ENCODE assay signal across 28 mouse cellular contexts in the genomic region with DNA sequence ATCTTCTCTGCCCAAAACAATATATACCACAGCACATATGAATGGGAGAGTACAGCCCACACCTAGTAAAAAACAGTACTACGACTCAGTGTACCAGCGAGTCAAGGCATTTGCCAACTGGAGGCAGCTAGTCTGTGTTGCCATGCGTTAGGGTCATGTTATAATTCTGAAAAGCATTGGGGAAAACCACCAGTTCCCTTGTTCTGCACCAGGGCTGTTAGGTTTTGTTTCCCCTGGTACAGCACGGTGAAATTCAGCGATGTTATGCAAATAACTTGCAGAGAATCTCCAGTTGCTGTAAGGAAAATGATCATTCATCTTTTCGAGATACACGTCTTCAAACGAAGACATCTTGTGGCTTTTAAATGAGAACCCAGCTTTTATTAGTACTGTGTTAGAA. TPM values are rescaled to one million over a fixed set of nuclear protein-coding genes. Genes with fewer than 3 reads are reported as not detected.
DNase-seq lines count a peak whose midpoint lies in the region; TF ChIP-seq lines count a peak whose summit lies in the region.
"Had no signal": no experiment of that assay in that cellular context is flagged by ENCODE, and none has a peak within 500 bp of the region (broad histone marks: within the 10 kb centered on the region; RNA-seq: fewer than 3 reads in every experiment).

No protein-coding gene starts in this region.

- no peak for TF ChIP-seq CTCF in liver, adult 2 months (IDR thresholded peaks at IDR 0.05; ENCODE audit: low read depth, low read length)
- no peak for TF ChIP-seq CTCF in CH12.LX (conservative IDR thresholded peaks at IDR 0.05 in 1 of 2, IDR thresholded peaks at IDR 0.05 in 1 of 2; ENCODE audit: low read depth in 2 of 2, low read length in 2 of 2)

- TF ChIP-seq EP300 in CH12.LX (IDR thresholded peaks at IDR 0.05; ENCODE audit: low read length), result peak; percentile 70

- in situ Hi-C loops in CH12.LX (cut with MboI; ENCODE audit: low pct_ligation_motif_present, low pct_unique_long_range_greater_than_20kb, low sequenced_read_pairs), result no loop called here

- H3K4me1 ChIP-seq in liver, adult 2 months (ENCODE audit: control insufficient read depth, insufficient read depth, low read length), result peaks cover 33% of the 10 kb centered on the region
- peaks cover 7 to 68% of the 10 kb centered on the region in 2 experiments for H3K4me1 ChIP-seq in CH12.LX (ENCODE audit: control insufficient read depth in 1 of 2, insufficient read depth in 2 of 2)
- H3K4me1 ChIP-seq: embryonic facial prominence, embryonic 10.5 days; embryonic facial prominence, embryonic 12.5 days; forebrain, embryonic 13.5 days; forebrain, embryonic 15.5 days had no signal

- H3K36me3 ChIP-seq in liver, adult 2 months (ENCODE audit: control insufficient read depth, insufficient read depth, low read length), result peaks cover 5% of the 10 kb centered on the region
- H3K36me3 ChIP-seq in CH12.LX (replicated peaks in 1 of 2; ENCODE audit: control insufficient read depth in 1 of 2, insufficient read depth in 1 of 2, low read length in 1 of 2), result peaks cover 17 to 28% of the 10 kb centered on the region in 2 experiments

- no peaks in the 10 kb centered on the region for H3K79me2 ChIP-seq in liver, adult 2 months (ENCODE audit: control insufficient read depth, insufficient read depth, low read length)
- no peaks in the 10 kb centered on the region for H3K79me2 ChIP-seq in CH12.LX (replicated peaks; ENCODE audit: control insufficient read depth, extremely low read depth, insufficient read depth, poor library complexity, severe bottlenecking)

- peak overlapping the region; percentile 82 for H3K27ac ChIP-seq in liver, adult 2 months (replicated peaks; ENCODE audit: insufficient read depth, low read depth, low read length)
- H3K27ac ChIP-seq in CH12.LX (ENCODE audit: insufficient read depth, low read depth), result peak overlapping the region; percentile 70
- H3K27ac ChIP-seq: embryonic facial prominence, embryonic 10.5 days; embryonic facial prominence, embryonic 12.5 days; forebrain, embryonic 13.5 days; forebrain, embryonic 15.5 days had no signal

- H3K4me3 ChIP-seq in liver, adult 2 months (ENCODE audit: insufficient read depth, low read depth, low read length), result no peak overlapping the region
- H3K4me3 ChIP-seq in CH12.LX (replicated peaks in 1 of 3; ENCODE audit: low read depth in 2 of 3, low read length in 2 of 3, poor library complexity in 1 of 3), result no peak overlapping the region
- H3K4me3 ChIP-seq: embryonic facial prominence, embryonic 10.5 days; embryonic facial prominence, embryonic 12.5 days; forebrain, embryonic 13.5 days; forebrain, embryonic 15.5 days had no signal

- peak overlapping the region; percentile 87; the same call in 1 of the 2 replicates for H3K4me2 ChIP-seq in CH12.LX (ENCODE audit: insufficient read depth, low read depth, poor library complexity, severe bottlenecking)
- H3K4me2 ChIP-seq: embryonic facial prominence, embryonic 12.5 days; forebrain, embryonic 13.5 days; forebrain, embryonic 15.5 days had no signal

- TF ChIP-seq RAD21 in CH12.LX (IDR thresholded peaks at IDR 0.05; ENCODE audit: low read depth, low read length), result no peak

- no peak for DNase-seq in liver, adult 2 months (ENCODE audit: extremely low read depth, low read depth, low spot score)
- DNase-seq in liver, result no peak
- peak; percentile 53 for DNase-seq in A20 (ENCODE audit: low read depth, low spot score)
- peak; percentile 82 for DNase-seq in CH12.LX (ENCODE audit: extremely low read depth)
- DNase-seq in spleen, postnatal 4 days (ENCODE audit: low spot score in 2 of 2), result no peak
- no peak for DNase-seq in embryo, embryonic 10 days (ENCODE audit: low spot score)
- DNase-seq: adrenal gland, adult 2 months; adrenal gland, postnatal 10 days; adrenal gland, postnatal 25 days; B cell, adult 2 months; cerebellum, adult 11 months; cerebellum, adult 18-20 months; cerebellum, adult 8-10 months; cerebellum, adult 9-11 months; cerebellum, postnatal 14 days; cerebellum, postnatal 36 days; forebrain, postnatal 0 days had no signal

- H3K27me3 ChIP-seq in liver, adult 2 months (ENCODE audit: control insufficient read depth, insufficient read depth, low read length), result no peaks in the 10 kb centered on the region
- no peaks in the 10 kb centered on the region for H3K27me3 ChIP-seq in CH12.LX (replicated peaks)
- H3K27me3 ChIP-seq: embryonic facial prominence, embryonic 12.5 days; forebrain, embryonic 13.5 days; forebrain, embryonic 15.5 days had no signal

- no peaks in the 10 kb centered on the region for H3K9me3 ChIP-seq in CH12.LX (replicated peaks; ENCODE audit: low read length)
- H3K9me3 ChIP-seq: embryonic facial prominence, embryonic 10.5 days; embryonic facial prominence, embryonic 12.5 days; forebrain, embryonic 13.5 days; forebrain, embryonic 15.5 days had no signal

- dilution Hi-C loops in CH12.LX (cut with MboI; ENCODE audit: extremely low pct_ligation_motif_present, extremely low pct_unique_long_range_greater_than_20kb, low sequenced_read_pairs), result no loop called here

- no peak for TF ChIP-seq POLR2A in liver, adult 2 months (IDR thresholded peaks at IDR 0.05; ENCODE audit: extremely low read depth, insufficient read depth, low read length)
- TF ChIP-seq POLR2A in CH12.LX (IDR thresholded peaks at IDR 0.05; ENCODE audit: low read depth, low read length), result peak; percentile 43; the same call in 1 of the 2 replicates

- WGBS in liver, adult 2 months, result 79% methylated on average over 8 of the region's 8 CpGs

- H3K9ac ChIP-seq in liver, adult 2 months (ENCODE audit: low read depth, low read length), result no peak overlapping the region
- H3K9ac ChIP-seq in CH12.LX (ENCODE audit: insufficient read depth, low read depth), result peak overlapping the region; percentile 53; the same call in 1 of the 2 replicates
- H3K9ac ChIP-seq: embryonic facial prominence, embryonic 12.5 days; forebrain, embryonic 13.5 days; forebrain, embryonic 15.5 days; forebrain, postnatal 0 days had no signal

TF ChIP-seq in CH12.LX, 34 proteins besides CTCF, POLR2A, EP300 and RAD21:
- peak; percentile 32; the same call in 1 of the 2 replicates for TF ChIP-seq MXI1 (IDR thresholded peaks at IDR 0.05; ENCODE audit: low read depth, low read length)
- TF ChIP-seq MEF2A (IDR thresholded peaks at IDR 0.05; ENCODE audit: borderline replicate concordance, low read depth, low read length), result 0 out of 2 replicates have a peak, but pooled peaks have one; percentile 12
- TF ChIP-seq CHD2 (IDR thresholded peaks at IDR 0.05; ENCODE audit: low read length), result peak; percentile 57
- TF ChIP-seq TBP (conservative IDR thresholded peaks at IDR 0.05; ENCODE audit: low read depth, low read length), result peak; percentile 56; the same call in 1 of the 2 replicates
- TF ChIP-seq IRF4 (IDR thresholded peaks at IDR 0.05; ENCODE audit: low read depth, low read length), result peak; percentile 45; the same call in 1 of the 2 replicates
- TF ChIP-seq MYC (IDR thresholded peaks at IDR 0.05; ENCODE audit: low read depth, low read length), result peak; percentile 89
- peak; percentile 51; the same call in 1 of the 2 replicates for TF ChIP-seq TCF12 (IDR thresholded peaks at IDR 0.05; ENCODE audit: low read depth, low read length)
- no peak; the same call in 1 of the 2 replicates for TF ChIP-seq CHD1 (IDR thresholded peaks at IDR 0.05; ENCODE audit: low read depth, low read length)
- no peak for TF ChIP-seq ZNF384 (IDR thresholded peaks at IDR 0.05; ENCODE audit: low read depth, low read length)

RNA-seq across cellular contexts. Expression of gene D930007J09Rik, which starts 22.9 kb away (rescaled TPM):
- total RNA-seq in liver, adult 2 months (2014; rRNA removed), result not detected in 2 replicates
- 0.60 TPM in 1 of 2 replicates, not detected in the other for polyA plus RNA-seq in liver, adult 2 months (2012; rRNA removed)
- 14.4 and 14.6 TPM in 2 replicates for total RNA-seq in CH12.LX (2012; rRNA removed)
- not detected in 2 replicates for total RNA-seq in CH12.LX (2014; rRNA removed)
- not detected in 2 replicates for polyA plus RNA-seq in CH12.LX (2012; ENCODE audit: insufficient read length, low read depth)
- total RNA-seq: adrenal gland, adult 2 months; adrenal gland, postnatal 10 days; adrenal gland, postnatal 25 days; adrenal gland, postnatal 4 days; common myeloid progenitor, adult 5-6 weeks; forebrain, postnatal 0 days had no signal
- polyA plus RNA-seq: CD4-positive, CD25-positive, alpha-beta regulatory T cell, adult 4 months; embryonic facial prominence, embryonic 10.5 days; embryonic facial prominence, embryonic 12.5 days; embryonic facial prominence, embryonic 14.5 days; forebrain, embryonic 11.5 days; forebrain, embryonic 13.5 days; forebrain, embryonic 15.5 days; forebrain, postnatal 0 days had no signal

RNA-seq across cellular contexts. Expression of gene Wrnip1, which starts 23.7 kb away (rescaled TPM):
- 33.9 and 43.8 TPM in 2 replicates for total RNA-seq in liver, adult 2 months (2014; rRNA removed)
- polyA plus RNA-seq in liver, adult 2 months (2012; rRNA removed), result 38.7 and 49.8 TPM in 2 replicates
- 61.4 and 61.7 TPM in 2 replicates for total RNA-seq in CH12.LX (2012; rRNA removed)
- total RNA-seq in CH12.LX (2014; rRNA removed), result 60.5 and 66.4 TPM in 2 replicates
- polyA plus RNA-seq in CH12.LX (2012; ENCODE audit: insufficient read length, low read depth), result 47.4 and 50.5 TPM in 2 replicates

RNA-seq across cellular contexts. Expression of gene Serpinb1a, which starts 25.4 kb away (rescaled TPM):
- total RNA-seq in liver, adult 2 months (2014; rRNA removed), result 6.7 and 11.2 TPM in 2 replicates
- 4.7 and 5.1 TPM in 2 replicates for polyA plus RNA-seq in liver, adult 2 months (2012; rRNA removed)
- total RNA-seq in CH12.LX (2012; rRNA removed), result 1.7 and 2.5 TPM in 2 replicates
- total RNA-seq in CH12.LX (2014; rRNA removed), result 9.3 and 11.5 TPM in 2 replicates
- 23.0 and 24.9 TPM in 2 replicates for polyA plus RNA-seq in CH12.LX (2012; ENCODE audit: insufficient read length, low read depth)

RNA-seq across cellular contexts. Expression of gene Mylk4, which starts 41.8 kb away (rescaled TPM):
- 0.37 TPM in 1 of 2 replicates, not detected in the other for total RNA-seq in liver, adult 2 months (2014; rRNA removed)
- not detected in 2 replicates for polyA plus RNA-seq in liver, adult 2 months (2012; rRNA removed)
- total RNA-seq in CH12.LX (2012; rRNA removed) (not detected in 2 replicates), CH12.LX (2014; rRNA removed) (not detected in 2 replicates)
- polyA plus RNA-seq in CH12.LX (2012; ENCODE audit: insufficient read length, low read depth), result 0.04 and 0.11 TPM in 2 replicates
- total RNA-seq: adrenal gland, adult 2 months; common myeloid progenitor, adult 5-6 weeks; ES-E14; MEL had no signal
- polyA plus RNA-seq: adrenal gland, adult 2 months; CD4-positive, CD25-positive, alpha-beta regulatory T cell, adult 4 months; forebrain, embryonic 13.5 days had no signal

Comparison
In these comparisons a context has a peak if more than half of its experiments do, and no peak if none do; other contexts are left out.
1. DNase-seq: peak in A20 (single experiment) and CH12.LX (single experiment); none in liver, adult 2 months (single experiment), liver (single experiment), spleen, postnatal 4 days (0 of 2) and embryo, embryonic 10 days (single experiment).